Mouse (Mus musculus): ENCODE measurements at regions not wholly inside any gene's neighbourhood (a gene's known extent, or its start where the extent isn't known, plus 50 kb on each side); places are given as distances from the start of the nearest gene placed in this dataset.

- DNase-seq, result no peak
Observed at GRCm38 (mm10) chr4:82234443-82234842, 471.1 kb downstream of the Nfib start.

- no peak for DNase-seq
Observed at GRCm38 (mm10) chr4:82226197-82227119, 479.1 kb downstream of the Nfib start.

GRCm38 (mm10) chr4:82220724-82221123 lies 484.8 kb downstream of the Nfib start:
- no peak for DNase-seq

- DNase-seq, result no peak
Observed at GRCm38 (mm10) chr4:82220120-82220714, 485.3 kb downstream of the Nfib start.

- DNase-seq, result no peak
Observed at GRCm38 (mm10) chr4:82218616-82219015, 486.9 kb downstream of the Nfib start.

- no peak for DNase-seq
Observed at GRCm38 (mm10) chr4:82207031-82207430, 498.5 kb downstream of the Nfib start.

DNA sequence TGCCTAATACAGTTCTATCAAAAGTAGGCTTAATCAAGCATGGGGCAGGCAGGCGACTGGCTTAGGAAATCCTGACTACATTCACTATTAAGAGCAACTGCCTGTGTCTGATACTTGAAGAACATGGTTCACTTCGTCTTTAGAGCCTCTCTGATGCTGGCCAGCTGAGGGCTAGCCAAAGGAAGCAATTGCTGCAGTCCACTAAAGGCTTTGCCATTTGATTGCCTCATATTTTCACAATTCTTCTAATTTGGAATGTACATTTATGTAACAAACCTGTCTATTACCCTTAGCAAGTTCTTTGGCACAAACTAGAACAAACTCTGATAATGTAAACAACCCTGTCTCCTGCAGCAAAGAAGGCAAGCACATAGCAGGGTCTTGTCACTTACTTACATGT lies 505.2 kb downstream of the Nfib start:
- DNase-seq, result no peak

GRCm38 (mm10) chr4:82199118-82199517 lies 506.4 kb downstream of the Nfib start:
- no peak for DNase-seq

DNA sequence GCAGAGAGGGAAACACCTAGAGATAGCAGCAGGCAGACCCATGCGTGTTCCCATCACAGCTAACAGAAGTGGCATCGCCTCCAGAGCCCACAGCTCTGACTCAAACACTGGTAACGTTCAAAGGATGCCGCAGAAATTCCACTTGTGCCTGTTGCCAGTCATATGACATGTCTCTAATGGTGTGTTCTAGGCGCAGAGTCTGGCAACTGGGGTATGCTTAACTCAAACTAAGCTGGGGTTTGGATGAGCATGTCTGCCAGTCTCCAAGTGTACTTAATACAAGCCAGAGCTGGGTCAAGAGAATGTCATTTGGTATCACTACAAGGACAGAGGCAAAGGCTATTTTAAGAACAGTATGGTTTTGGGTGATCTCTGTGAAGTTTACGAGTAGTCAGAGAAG lies 507.9 kb downstream of the Nfib start:
- no peak for DNase-seq

DNA sequence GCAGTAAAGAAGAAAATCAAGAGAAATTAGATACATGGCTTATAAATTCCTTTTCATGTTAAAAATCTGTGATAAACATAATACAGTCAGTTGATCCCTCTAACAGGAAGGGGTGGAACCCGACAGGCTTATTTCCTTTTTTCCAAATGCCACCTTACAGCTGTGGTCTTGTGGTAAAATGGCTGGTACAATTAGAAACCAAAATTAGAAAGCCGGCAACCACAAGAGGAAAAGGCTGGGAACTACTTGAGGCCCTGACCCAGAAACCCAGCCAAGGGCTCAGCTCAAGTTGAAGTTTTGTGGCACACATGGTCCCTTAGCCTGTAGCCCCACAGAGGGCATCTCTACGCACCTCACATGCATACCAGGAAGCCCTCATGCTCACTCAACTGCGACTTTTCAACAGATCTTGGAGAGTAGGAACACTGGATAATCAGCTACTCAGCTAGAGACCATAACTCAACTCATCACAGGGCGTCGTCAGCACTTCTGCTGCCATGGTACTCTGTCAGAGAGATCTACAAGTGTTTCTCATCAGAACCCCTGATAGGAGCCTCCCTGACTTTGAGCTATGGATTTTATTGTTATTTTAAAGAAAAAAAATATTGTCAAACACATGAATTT lies 509.4 kb downstream of the Nfib start:
- no peak for DNase-seq

- no peak for DNase-seq
Observed at GRCm38 (mm10) chr4:82193905-82194304, 511.6 kb downstream of the Nfib start.

DNA sequence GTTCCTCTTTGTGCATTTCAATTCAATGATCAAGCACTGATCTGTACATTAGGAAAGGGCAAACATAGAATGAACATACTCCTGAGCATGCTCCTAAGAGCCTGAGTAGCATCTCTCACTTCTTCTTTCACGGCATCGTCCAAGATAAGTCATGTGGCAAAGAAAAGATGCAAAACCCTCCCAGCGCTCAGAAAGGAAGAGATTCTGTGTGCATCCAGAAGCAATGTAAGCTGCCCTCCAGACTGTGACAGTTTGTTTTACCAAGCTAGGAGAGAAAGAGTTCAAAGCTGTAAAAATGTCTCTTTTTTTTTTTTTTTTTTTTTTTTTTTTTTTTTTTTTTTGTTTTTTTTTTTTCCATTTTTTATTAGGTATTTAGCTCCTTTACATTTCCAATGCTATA lies 518.7 kb downstream of the Nfib start:
- DNase-seq, result no peak

DNA sequence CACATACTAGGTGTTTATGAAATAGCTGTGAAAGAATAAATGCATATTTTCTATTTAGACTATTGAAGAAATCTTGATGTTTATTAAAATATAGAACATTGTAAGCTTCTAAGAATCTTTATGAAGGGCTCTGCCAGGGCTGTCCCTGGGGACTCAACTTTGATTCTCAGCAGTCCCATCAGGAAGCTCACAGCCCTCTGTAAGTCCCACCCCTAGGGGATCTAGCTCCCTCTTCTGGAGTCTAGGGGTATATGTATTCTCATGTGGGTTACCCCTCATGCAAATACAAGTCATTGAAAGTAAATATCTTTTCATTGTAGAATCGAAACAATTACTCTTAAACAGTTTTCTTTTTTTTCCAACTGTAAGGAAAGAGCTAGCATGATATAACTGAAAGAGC lies 521.6 kb downstream of the Nfib start:
- no peak for DNase-seq

- DNase-seq, result no peak
Observed at GRCm38 (mm10) chr4:82178112-82178511, 527.4 kb downstream of the Nfib start.

DNA sequence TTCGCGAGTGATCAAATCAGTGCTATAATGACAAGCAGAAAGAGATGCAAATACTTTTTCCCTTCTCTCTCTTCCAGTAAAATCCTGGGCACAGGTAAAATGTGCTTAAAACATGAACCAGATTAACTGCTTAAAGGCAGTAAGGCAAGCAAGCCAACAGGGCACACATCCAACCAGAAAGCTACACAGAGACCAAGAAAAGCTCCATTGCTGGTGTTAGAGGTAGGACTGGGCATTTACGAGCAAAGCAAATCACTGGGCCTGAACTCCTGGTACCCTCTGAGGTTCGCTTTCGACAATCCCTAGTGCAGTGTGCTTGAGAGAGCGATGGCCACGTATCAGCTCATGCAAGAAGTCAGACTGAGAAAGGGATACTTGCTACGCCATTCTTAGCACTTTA lies 528.8 kb downstream of the Nfib start:
- no peak for DNase-seq

DNA sequence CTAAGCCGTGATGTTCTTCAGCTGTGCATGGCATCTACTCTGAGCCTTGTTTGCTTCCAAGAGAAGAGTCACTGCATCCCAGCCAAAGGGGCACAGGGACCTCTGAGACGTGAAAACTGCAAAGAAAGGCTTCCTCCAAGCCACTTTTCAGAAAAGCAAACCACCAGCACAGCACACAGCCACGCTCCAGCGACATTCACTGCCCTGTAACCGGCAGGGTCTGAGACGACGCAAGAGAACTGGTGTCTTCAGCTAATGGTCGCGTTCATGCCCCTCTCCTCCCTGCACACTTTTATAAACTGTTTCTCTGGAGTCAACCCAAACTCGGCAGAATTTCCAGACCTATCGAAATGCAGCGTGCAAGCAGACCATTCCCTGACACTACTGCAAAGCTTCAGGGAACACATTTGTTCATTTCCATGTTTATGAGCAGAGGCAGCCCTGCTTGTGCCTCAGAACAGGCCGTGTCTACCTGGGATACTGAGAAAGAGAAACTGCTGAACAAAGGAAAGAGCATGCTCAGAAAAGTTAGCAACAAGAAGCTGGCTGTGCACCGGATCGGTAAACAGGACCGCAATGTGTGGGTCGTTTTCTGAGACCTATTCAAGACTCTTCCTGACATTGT lies 532.0 kb downstream of the Nfib start:
- no peak for DNase-seq

DNA sequence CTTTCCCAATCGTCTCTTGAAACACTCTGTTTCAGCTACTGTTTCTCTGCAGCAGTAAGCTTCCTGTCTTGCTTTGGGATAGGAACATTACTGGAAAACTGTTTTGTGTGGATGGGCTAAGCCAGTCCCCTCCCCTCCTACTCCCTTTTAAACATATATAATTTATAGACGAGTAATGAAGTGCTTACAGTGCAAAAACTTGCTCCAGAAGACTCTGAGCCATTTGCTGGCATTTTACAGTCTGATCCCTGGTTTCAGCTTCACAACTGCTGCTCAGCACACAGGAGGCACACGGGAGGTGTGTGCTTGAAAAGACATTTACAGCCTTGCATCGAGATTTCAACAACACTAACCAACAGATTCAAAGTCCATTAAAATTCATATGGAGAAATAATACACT lies 534.6 kb downstream of the Nfib start:
- DNase-seq, result no peak

- DNase-seq, result no peak
Observed at GRCm38 (mm10) chr4:82168032-82168431, 537.5 kb downstream of the Nfib start.

DNA sequence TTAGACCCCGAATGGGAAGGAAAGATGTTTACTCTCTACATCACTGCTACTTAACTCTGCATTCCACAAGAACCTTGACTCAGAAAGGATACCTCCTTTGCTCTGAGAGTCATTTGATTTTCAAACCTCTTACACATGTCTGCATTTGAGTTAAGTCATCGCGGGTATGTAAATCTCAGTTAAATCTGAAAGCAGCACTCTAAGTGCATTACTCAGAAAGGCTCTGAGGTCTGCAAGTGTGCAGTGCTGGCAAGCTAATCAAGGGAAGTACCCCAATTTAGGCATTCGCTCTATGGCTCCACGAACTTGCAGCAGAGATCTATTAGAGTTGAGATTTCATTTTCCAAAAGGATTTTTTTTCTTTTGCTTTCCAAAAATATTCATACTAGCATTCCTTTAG lies 538.2 kb downstream of the Nfib start:
- no peak for DNase-seq

GRCm38 (mm10) chr4:82166826-82167225 lies 538.7 kb downstream of the Nfib start:
- no peak for DNase-seq

GRCm38 (mm10) chr4:82166087-82166486 lies 539.5 kb downstream of the Nfib start:
- no peak for DNase-seq

DNA sequence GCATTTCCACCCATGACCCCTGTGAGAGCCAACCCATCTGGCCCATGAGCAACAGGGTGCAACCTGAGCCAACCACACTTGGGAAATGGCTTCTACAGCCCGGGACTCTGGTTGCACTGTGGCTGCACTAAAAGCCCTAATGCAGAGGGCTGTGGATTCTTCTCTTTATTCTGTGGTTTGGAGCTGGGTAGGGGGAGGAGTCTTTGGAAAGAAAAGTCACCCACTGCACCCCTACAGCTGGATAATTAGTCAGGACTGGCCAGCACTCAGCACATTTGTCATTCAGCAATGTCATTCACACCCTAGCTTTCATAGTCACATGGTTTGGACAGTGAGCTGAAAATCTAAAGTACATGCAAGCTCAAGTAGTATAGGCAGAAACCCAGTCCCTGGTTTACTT lies 541.5 kb downstream of the Nfib start:
- DNase-seq, result no peak

- no peak for DNase-seq
Observed at GRCm38 (mm10) chr4:82161818-82162217, 543.7 kb downstream of the Nfib start.

GRCm38 (mm10) chr4:82161232-82161631 lies 544.3 kb downstream of the Nfib start:
- DNase-seq, result no peak
